Mouse (Mus musculus): ENCODE results near the gene Katna1. TPM values are rescaled to one million over a fixed set of nuclear protein-coding genes. Genes with fewer than 3 reads are reported as not detected.

The Katna1 gene
- total RNA-seq, 1 experiment, result 44.0 TPM

DNA sequence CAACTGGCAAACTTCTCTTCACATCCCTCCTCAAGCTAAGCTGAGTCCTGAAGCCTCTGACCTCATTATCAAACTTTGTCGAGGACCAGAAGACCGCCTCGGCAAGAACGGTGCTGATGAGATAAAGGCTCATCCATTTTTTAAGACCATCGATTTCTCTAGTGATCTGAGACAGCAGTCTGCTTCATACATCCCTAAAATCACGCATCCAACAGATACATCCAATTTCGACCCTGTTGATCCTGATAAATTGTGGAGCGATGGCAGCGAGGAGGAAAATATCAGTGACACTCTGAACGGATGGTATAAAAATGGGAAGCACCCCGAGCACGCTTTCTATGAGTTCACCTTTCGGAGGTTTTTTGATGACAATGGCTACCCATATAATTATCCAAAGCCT is 13.3 kb upstream of the Katna1 start:
- H3K4me1 ChIP-seq (ENCODE audit: control insufficient read depth in 2 of 2, insufficient read depth in 2 of 2, low read length in 2 of 2, poor library complexity in 1 of 2), result no peaks in the 10 kb centered on the region

DNA sequence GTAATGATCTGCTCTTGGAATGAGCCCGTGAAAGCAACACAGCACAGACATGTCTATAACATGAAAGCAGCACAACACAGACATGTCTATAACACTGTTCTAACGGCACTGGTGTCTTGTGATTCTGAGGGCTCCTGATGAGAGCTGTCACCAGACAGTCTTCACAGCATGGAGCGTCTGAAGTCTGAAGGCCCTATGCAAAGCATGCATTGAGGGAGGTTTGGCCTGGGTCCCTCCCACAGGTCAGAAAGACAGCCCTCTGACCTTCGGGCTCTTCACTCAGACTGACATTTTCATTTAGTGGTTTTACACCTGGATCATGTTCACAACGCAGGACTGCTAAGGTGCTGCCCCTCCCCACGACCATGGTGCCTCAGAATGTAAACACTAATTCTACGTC is 10.7 kb upstream of the Katna1 start:
- H3K36me3 ChIP-seq (ENCODE audit: control insufficient read depth, insufficient read depth, low read length, poor library complexity, severe bottlenecking), result peaks cover 7% of the 10 kb centered on the region
- TF ChIP-seq CHD2 (IDR thresholded peaks at IDR 0.05; ENCODE audit: low read depth, low read length) (no peak), ZNF384 (IDR thresholded peaks at IDR 0.05; ENCODE audit: low read depth, low read length) (no peak), ZC3H11A (IDR thresholded peaks at IDR 0.05; ENCODE audit: borderline replicate concordance, low read depth, low read length) (no peak), MAFK (IDR thresholded peaks at IDR 0.05; ENCODE audit: insufficient read depth, low read depth, low read length) (no peak), HCFC1 (IDR thresholded peaks at IDR 0.05; ENCODE audit: borderline replicate concordance, insufficient read depth, low read length) (no peak)
- H3K9ac ChIP-seq (ENCODE audit: insufficient read depth, low read depth, low read length, poor library complexity, severe bottlenecking), result no peak overlapping the region

More for the DNA sequence above, 13.3 kb upstream of the Katna1 start:
- no peak for TF ChIP-seq ZNF384 (IDR thresholded peaks at IDR 0.05; ENCODE audit: low read depth, low read length)
- no peak for TF ChIP-seq CHD2 (IDR thresholded peaks at IDR 0.05; ENCODE audit: low read depth, low read length)
- no peak for TF ChIP-seq MAFK (IDR thresholded peaks at IDR 0.05; ENCODE audit: insufficient read depth, low read depth, low read length)
- TF ChIP-seq ZC3H11A (IDR thresholded peaks at IDR 0.05; ENCODE audit: borderline replicate concordance, low read depth, low read length), result no peak
- TF ChIP-seq HCFC1 (IDR thresholded peaks at IDR 0.05; ENCODE audit: borderline replicate concordance, insufficient read depth, low read length), result no peak
- Histone ChIP-seq H3K9me3 (ENCODE audit: control insufficient read depth, insufficient read depth, low read depth, low read length) (no peaks in the 10 kb centered on the region), H3K36me3 (ENCODE audit: control insufficient read depth, insufficient read depth, low read length, poor library complexity, severe bottlenecking) (peaks cover 7% of the 10 kb centered on the region), H3K27ac (ENCODE audit: insufficient read depth, low read depth, low read length, poor library complexity, severe bottlenecking) (no peak overlapping the region), H3K9ac (ENCODE audit: insufficient read depth, low read depth, low read length, poor library complexity, severe bottlenecking) (no peak overlapping the region), H3K4me3 (ENCODE audit: insufficient read depth in 1 of 2, low read depth in 1 of 2, low read length in 2 of 2, poor library complexity in 1 of 2, severe bottlenecking in 1 of 2) (no peak overlapping the region)
- DNase-seq (ENCODE audit: low read depth, low spot score), result no peak
- in situ Hi-C loops (cut with MboI; ENCODE audit: low sequenced_read_pairs in 2 of 2, unreplicated experiment in 2 of 2), result no loop called here

DNA sequence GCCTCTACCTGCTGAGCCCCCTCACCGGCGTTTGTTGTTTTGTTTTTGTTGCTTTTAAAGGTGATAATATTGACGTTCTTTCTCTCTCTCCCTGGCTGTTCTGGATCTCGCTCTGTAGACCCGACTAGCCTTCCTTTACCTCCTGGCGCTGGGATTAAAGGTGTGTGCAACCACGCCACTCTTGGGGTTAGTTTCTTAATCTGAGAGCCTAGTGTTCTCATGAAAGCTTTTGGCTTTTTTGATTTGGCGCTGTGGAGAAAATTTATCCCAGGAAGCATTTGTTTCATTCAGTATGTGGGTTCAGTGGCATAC is 657 bp downstream of the Katna1 start:
- Histone ChIP-seq H3K9ac (ENCODE audit: insufficient read depth, low read depth, low read length, poor library complexity, severe bottlenecking) (peak overlapping the region; percentile 92), H3K9me3 (ENCODE audit: control insufficient read depth, insufficient read depth, low read depth, low read length) (no peaks in the 10 kb centered on the region), H3K36me3 (ENCODE audit: control insufficient read depth, insufficient read depth, low read length, poor library complexity, severe bottlenecking) (no peaks in the 10 kb centered on the region), H3K27ac (ENCODE audit: insufficient read depth, low read depth, low read length, poor library complexity, severe bottlenecking) (no peak overlapping the region), H3K4me1 (ENCODE audit: control insufficient read depth in 2 of 2, insufficient read depth in 2 of 2, low read length in 2 of 2, poor library complexity in 1 of 2) (peaks cover 0 to 3% of the 10 kb centered on the region in 2 experiments; a peak in 2 of 4 replicates), H3K4me3 (ENCODE audit: insufficient read depth in 1 of 2, low read depth in 1 of 2, low read length in 2 of 2, poor library complexity in 1 of 2, severe bottlenecking in 1 of 2) (peak overlapping the region; percentile 84 to 93)
- TF ChIP-seq ZNF384 (IDR thresholded peaks at IDR 0.05; ENCODE audit: low read depth, low read length) (no peak), MAFK (IDR thresholded peaks at IDR 0.05; ENCODE audit: insufficient read depth, low read depth, low read length) (no peak), CHD2 (IDR thresholded peaks at IDR 0.05; ENCODE audit: low read depth, low read length) (no peak), HCFC1 (IDR thresholded peaks at IDR 0.05; ENCODE audit: borderline replicate concordance, insufficient read depth, low read length) (no peak), ZC3H11A (IDR thresholded peaks at IDR 0.05; ENCODE audit: borderline replicate concordance, low read depth, low read length) (no peak)
- in situ Hi-C loops (cut with MboI; ENCODE audit: low sequenced_read_pairs in 2 of 2, unreplicated experiment in 2 of 2), result no loop called here
- no peak for DNase-seq (ENCODE audit: low read depth, low spot score)

More for the DNA sequence above, 10.7 kb upstream of the Katna1 start:
- in situ Hi-C loops (cut with MboI; ENCODE audit: low sequenced_read_pairs in 2 of 2, unreplicated experiment in 2 of 2), result no loop called here
- Histone ChIP-seq H3K27ac (ENCODE audit: insufficient read depth, low read depth, low read length, poor library complexity, severe bottlenecking) (no peak overlapping the region), H3K9me3 (ENCODE audit: control insufficient read depth, insufficient read depth, low read depth, low read length) (no peaks in the 10 kb centered on the region), H3K4me3 (ENCODE audit: insufficient read depth in 1 of 2, low read depth in 1 of 2, low read length in 2 of 2, poor library complexity in 1 of 2, severe bottlenecking in 1 of 2) (no peak overlapping the region), H3K4me1 (ENCODE audit: control insufficient read depth in 2 of 2, insufficient read depth in 2 of 2, low read length in 2 of 2, poor library complexity in 1 of 2) (no peaks in the 10 kb centered on the region)
- DNase-seq (ENCODE audit: low read depth, low spot score), result peak; percentile 25

DNA sequence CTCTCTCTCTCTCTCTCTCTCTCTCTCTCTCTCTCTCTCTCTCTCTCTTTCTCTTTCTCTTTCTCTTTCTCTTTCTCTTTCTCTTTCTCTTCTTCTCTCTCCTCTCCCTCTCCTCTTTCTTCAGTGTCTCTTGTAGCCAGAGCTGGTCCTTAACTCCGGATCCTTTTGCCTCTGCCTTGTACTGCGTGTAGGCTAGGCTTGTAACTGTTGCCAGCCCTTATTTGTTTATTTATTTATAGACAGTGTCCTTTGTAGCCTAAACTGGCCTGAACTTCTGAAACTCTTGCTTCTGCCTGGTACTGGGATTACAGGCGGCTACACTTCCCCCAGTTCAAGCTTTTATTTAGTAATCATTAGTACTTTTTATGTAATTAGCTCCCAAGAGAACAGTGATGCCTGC is 1.2 kb downstream of the Katna1 start:
- peak overlapping the region in 1 of 2 experiments; percentile 93; a peak in 1 of 4 replicates for H3K4me3 ChIP-seq (ENCODE audit: insufficient read depth in 1 of 2, low read depth in 1 of 2, low read length in 2 of 2, poor library complexity in 1 of 2, severe bottlenecking in 1 of 2)
- no peak overlapping the region for H3K27ac ChIP-seq (ENCODE audit: insufficient read depth, low read depth, low read length, poor library complexity, severe bottlenecking)
- no peaks in the 10 kb centered on the region for H3K36me3 ChIP-seq (ENCODE audit: control insufficient read depth, insufficient read depth, low read length, poor library complexity, severe bottlenecking)
- H3K4me1 ChIP-seq (ENCODE audit: control insufficient read depth in 2 of 2, insufficient read depth in 2 of 2, low read length in 2 of 2, poor library complexity in 1 of 2), result peaks cover 0 to 3% of the 10 kb centered on the region in 2 experiments; a peak in 2 of 4 replicates
- H3K9me3 ChIP-seq (ENCODE audit: control insufficient read depth, insufficient read depth, low read depth, low read length), result no peaks in the 10 kb centered on the region
- TF ChIP-seq MAFK (IDR thresholded peaks at IDR 0.05; ENCODE audit: insufficient read depth, low read depth, low read length), result no peak
- TF ChIP-seq CHD2 (IDR thresholded peaks at IDR 0.05; ENCODE audit: low read depth, low read length), result no peak
- TF ChIP-seq ZC3H11A (IDR thresholded peaks at IDR 0.05; ENCODE audit: borderline replicate concordance, low read depth, low read length), result no peak
- no peak for TF ChIP-seq ZNF384 (IDR thresholded peaks at IDR 0.05; ENCODE audit: low read depth, low read length)
- TF ChIP-seq HCFC1 (IDR thresholded peaks at IDR 0.05; ENCODE audit: borderline replicate concordance, insufficient read depth, low read length), result no peak
- in situ Hi-C loops (cut with MboI; ENCODE audit: low sequenced_read_pairs in 2 of 2, unreplicated experiment in 2 of 2), result no loop called here
- DNase-seq (ENCODE audit: low read depth, low spot score), result no peak
- no peak overlapping the region for H3K9ac ChIP-seq (ENCODE audit: insufficient read depth, low read depth, low read length, poor library complexity, severe bottlenecking)

DNA sequence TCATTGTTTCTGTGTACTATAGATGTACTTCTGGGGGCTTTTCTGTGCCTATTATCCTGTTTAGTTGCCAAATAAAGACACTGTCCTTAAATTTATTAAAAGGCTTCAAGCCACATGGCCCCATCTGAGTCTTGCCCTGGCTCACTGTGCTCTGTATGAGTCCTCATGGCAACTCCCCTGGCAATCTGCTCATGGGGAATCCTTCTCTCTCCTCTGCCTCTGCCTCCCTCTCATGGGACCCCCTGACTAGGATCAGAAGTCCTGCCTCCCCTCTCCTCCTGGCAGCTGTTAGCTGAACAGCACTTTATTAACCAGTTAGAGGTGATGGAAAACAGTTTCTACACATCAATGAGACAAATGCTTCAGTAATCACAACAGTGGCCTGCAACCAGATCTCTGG is 5.8 kb downstream of the Katna1 start:
- in situ Hi-C loops (cut with MboI; ENCODE audit: low sequenced_read_pairs in 2 of 2, unreplicated experiment in 2 of 2), result no loop called here
- Histone ChIP-seq H3K4me1 (ENCODE audit: control insufficient read depth in 2 of 2, insufficient read depth in 2 of 2, low read length in 2 of 2, poor library complexity in 1 of 2) (peaks cover 0 to 3% of the 10 kb centered on the region in 2 experiments; a peak in 2 of 4 replicates), H3K9me3 (ENCODE audit: control insufficient read depth, insufficient read depth, low read depth, low read length) (no peaks in the 10 kb centered on the region), H3K4me3 (ENCODE audit: insufficient read depth in 1 of 2, low read depth in 1 of 2, low read length in 2 of 2, poor library complexity in 1 of 2, severe bottlenecking in 1 of 2) (no peak overlapping the region), H3K9ac (ENCODE audit: insufficient read depth, low read depth, low read length, poor library complexity, severe bottlenecking) (no peak overlapping the region), H3K36me3 (ENCODE audit: control insufficient read depth, insufficient read depth, low read length, poor library complexity, severe bottlenecking) (no peaks in the 10 kb centered on the region), H3K27ac (ENCODE audit: insufficient read depth, low read depth, low read length, poor library complexity, severe bottlenecking) (no peak overlapping the region)
- TF ChIP-seq HCFC1 (IDR thresholded peaks at IDR 0.05; ENCODE audit: borderline replicate concordance, insufficient read depth, low read length) (no peak), ZC3H11A (IDR thresholded peaks at IDR 0.05; ENCODE audit: borderline replicate concordance, low read depth, low read length) (no peak), CHD2 (IDR thresholded peaks at IDR 0.05; ENCODE audit: low read depth, low read length) (no peak), MAFK (IDR thresholded peaks at IDR 0.05; ENCODE audit: insufficient read depth, low read depth, low read length) (no peak), ZNF384 (IDR thresholded peaks at IDR 0.05; ENCODE audit: low read depth, low read length) (no peak)
- no peak for DNase-seq (ENCODE audit: low read depth, low spot score)

All from ES-E14 (cell line).